Comparison of ENCODE assay signal across 29 mouse cellular contexts in genomic region chr15:101048338-101048896, GRCm38 (mm10). TPM values are rescaled to one million over a fixed set of nuclear protein-coding genes. Genes with fewer than 3 reads are reported as not detected.
"Had no signal": no experiment of that assay in that cellular context is flagged by ENCODE, and none has a peak within 500 bp of the region (broad histone marks: within the 10 kb centered on the region; RNA-seq: fewer than 3 reads in every experiment).

No protein-coding gene starts in this region.

- H3K36me3 ChIP-seq: limb, embryonic 15.5 days; midbrain, embryonic 12.5 days; neural tube, embryonic 13.5 days; stomach, embryonic 15.5 days had no signal

- H3K9ac ChIP-seq: limb, embryonic 12.5 days; limb, embryonic 15.5 days; liver, embryonic 14.5 days; liver, postnatal 0 days; lung, embryonic 14.5 days; midbrain, embryonic 12.5 days; neural tube, embryonic 13.5 days; stomach, embryonic 15.5 days had no signal

- H3K9me3 ChIP-seq: limb, embryonic 12.5 days; limb, embryonic 15.5 days; midbrain, embryonic 12.5 days; neural tube, embryonic 13.5 days; stomach, embryonic 15.5 days had no signal

- H3K4me3 ChIP-seq: limb, embryonic 12.5 days; limb, embryonic 15.5 days; midbrain, embryonic 12.5 days; myocyte; neural tube, embryonic 13.5 days; stomach, embryonic 15.5 days had no signal

- H3K27ac ChIP-seq: limb, embryonic 12.5 days; limb, embryonic 15.5 days; liver, embryonic 14.5 days; macrophage; midbrain, embryonic 12.5 days; neural tube, embryonic 13.5 days; stomach, embryonic 15.5 days had no signal

- DNase-seq: kidney, adult 9 months; kidney, postnatal 14 days; kidney, postnatal 4 days; left cerebral cortex, postnatal 4 days; liver, postnatal 0 days; lung, embryonic 14.5 days; right cerebral cortex, postnatal 25 days; spleen, adult 18-20 months; thymus, postnatal 25 days had no signal

RNA-seq across cellular contexts. Expression of gene Gm47841, which starts 1.2 kb away (rescaled TPM):
- total RNA-seq: layer of hippocampus, adult 18-20 months; layer of hippocampus, postnatal 14 days; left cerebral cortex, adult 8-10 months; left cerebral cortex, postnatal 14 days; left cerebral cortex, postnatal 4 days; megakaryocyte, adult 5-6 weeks; monocyte, adult 5-6 weeks; neutrophil, adult 5-6 weeks had no signal
- polyA plus RNA-seq: kidney, embryonic 16.5 days; limb, embryonic 12.5 days; limb, embryonic 15.5 days; liver, embryonic 11.5 days; liver, embryonic 14.5 days; liver, postnatal 0 days; lung, embryonic 14.5 days; lung, postnatal 0 days; macrophage; midbrain, embryonic 12.5 days; midbrain, embryonic 16.5 days; myocyte; neural tube, embryonic 13.5 days; stomach, embryonic 15.5 days; thymus, postnatal 0 days had no signal
